Mouse (Mus musculus) forebrain, postnatal 0 days (tissue): ENCODE data around the gene Gm10681. TPM values are rescaled to one million over a fixed set of nuclear protein-coding genes. Genes with fewer than 3 reads are reported as not detected.
"Not testable (repeated sequence)": the region's sequence is repeated elsewhere in the genome, so short reads cannot be mapped to it uniquely, and the experiment has no call there.

Experiments
- ATAC-seq: fragments of 200-750 bp; cut with Nextera tagmentation; 2 replicates; pipeline ENCODE4 v1.8.0; 2017; ENCODE audit warnings: mild to moderate bottlenecking, moderate library complexity
- DNase-seq: peaks from one replicate; pipeline ENCODE4 v3.0.0-alpha.2; 2015
- H3K27ac ChIP-seq: fragments of 300-500 bp; sonication (generic); 2 replicates; pipeline ENCODE4 v1.5.1; 2014; ENCODE audit warnings: low read depth, mild to moderate bottlenecking, antibody characterized with exemption, low read length, moderate library complexity, mixed read lengths
- H3K27me3 ChIP-seq: fragments of 300-500 bp; sonication (generic); 2 replicates; pipeline ENCODE4 v1.6.1; 2014; ENCODE audit warnings: mild to moderate bottlenecking, low read length, mixed read lengths; ENCODE audit not compliant: insufficient read depth
- H3K36me3 ChIP-seq: fragments of 300-500 bp; sonication (generic); 2 replicates; pipeline ENCODE4 v1.6.1; 2014; ENCODE audit warnings: mild to moderate bottlenecking, moderate library complexity; ENCODE audit not compliant: insufficient read depth
- H3K4me1 ChIP-seq: fragments of 300-500 bp; sonication (generic); 2 replicates; pipeline ENCODE4 v1.6.1; 2014; ENCODE audit warnings: antibody characterized with exemption; ENCODE audit not compliant: insufficient read depth
- H3K4me2 ChIP-seq: fragments of 300-500 bp; sonication (generic); 2 replicates; pipeline ENCODE4 v1.6.1; 2014; ENCODE audit warnings: low read depth, mild to moderate bottlenecking, moderate library complexity
- H3K4me3 ChIP-seq: fragments of 300-500 bp; sonication (generic); 2 replicates; pipeline ENCODE4 v1.5.1; 2014; ENCODE audit warnings: low read depth, low read length, mixed read lengths
- H3K9ac ChIP-seq: fragments of 300-500 bp; sonication (generic); 2 replicates; pipeline ENCODE4 v1.6.1; 2014; ENCODE audit warnings: mild to moderate bottlenecking
- H3K9me3 ChIP-seq: fragments of 300-500 bp; sonication (generic); 2 replicates; pipeline ENCODE4 v1.6.1; 2016; ENCODE audit warnings: low read length
- CTCF ChIP-seq: sonication (generic); IDR thresholded peaks from 2 replicates; pipeline ENCODE4 v1.5.1; 2016; ENCODE audit warnings: antibody characterized with exemption, control low read depth, low read depth
- WGBS: fragments of 180-500 bp; shearing (Covaris S2); extraction: QIAGEN DNeasy Blood & Tissue Kit; methylation state at CpG from one replicate; pipeline ENCODE4 v1.1.7; 2014; 5-methylcytosine and 5-hydroxymethylcytosine counted together
- polyA plus RNA-seq: library from polyadenylated mRNA; unstranded; fragments of >200 nt; fragmentation: Nextera tagmentation; extraction: Ambion mirVana; gene quantifications from 2 replicates; pipeline ENCODE4 v1.2.1, GENCODE M21; 2015
- total RNA-seq: library from RNA; depleted of rRNA; stranded (reverse); fragments of >200 nt; gene quantifications from 2 replicates; pipeline ENCODE4 v1.2.3, GENCODE M21; 2014; rRNA removed

Gene Gm10681
- total RNA-seq (not detected in 2 replicates), polyA plus RNA-seq (not detected in 2 replicates)

- H3K27ac ChIP-seq = no peak within 1 kb of the TSS
- no peak within 1 kb of the TSS for H3K9ac ChIP-seq
- no peak within 1 kb of the TSS for H3K4me2 ChIP-seq
- H3K36me3 ChIP-seq = no peaks in the 10 kb centered on the region
- TF ChIP-seq CTCF = no peak
- no peaks in the 10 kb centered on the region for H3K4me1 ChIP-seq
- no peak within 1 kb of the TSS for H3K4me3 ChIP-seq
- ATAC-seq (no peak), DNase-seq (no peak)
- H3K27me3 ChIP-seq = no peaks in the 10 kb centered on the region
- no peaks in the 10 kb centered on the region for H3K9me3 ChIP-seq
These were observed at the start of gene Gm10681 for GRCm38 (mm10) chr3:98588707-98589106. TSS of gene Gm10681 (minus strand) at chr3:98588807.

GRCm38 (mm10) chr3:98635145-98635544 is 46.5 kb upstream of the Gm10681 start:
- TF ChIP-seq CTCF = no peak

GRCm38 (mm10) chr3:98630152-98630551 is 41.5 kb upstream of the Gm10681 start, which contains the start of gene Hsd3b5:
TSS of gene Hsd3b5 (minus strand) at chr3:98630252.
- Histone ChIP-seq H3K27ac (no peak within 1 kb of the TSS), H3K4me2 (no peak within 1 kb of the TSS), H3K4me1 (no peaks in the 10 kb centered on the region), H3K36me3 (no peaks in the 10 kb centered on the region), H3K9ac (no peak within 1 kb of the TSS), H3K9me3 (no peaks in the 10 kb centered on the region), H3K27me3 (no peaks in the 10 kb centered on the region), H3K4me3 (no peak within 1 kb of the TSS)
- no peak for TF ChIP-seq CTCF
- ATAC-seq (no peak), DNase-seq (no peak)

More at GRCm38 (mm10) chr3:98635145-98635544, 46.5 kb upstream of the Gm10681 start:
- DNase-seq = no peak
- no peak overlapping the region for H3K4me3 ChIP-seq
- H3K9ac ChIP-seq = no peak overlapping the region
- no peaks in the 10 kb centered on the region for H3K9me3 ChIP-seq
- WGBS = 77% methylated on average over 1 of the region's 1 CpGs
- H3K36me3 ChIP-seq = no peaks in the 10 kb centered on the region
- H3K27ac ChIP-seq = no peak overlapping the region
- H3K27me3 ChIP-seq = no peaks in the 10 kb centered on the region
- no peak overlapping the region for H3K4me2 ChIP-seq
- no peak for ATAC-seq
- no peaks in the 10 kb centered on the region for H3K4me1 ChIP-seq

- no peak for ATAC-seq
- Histone ChIP-seq H3K4me1 (no peaks in the 10 kb centered on the region), H3K4me3 (no peak overlapping the region), H3K36me3 (no peaks in the 10 kb centered on the region), H3K9ac (no peak overlapping the region), H3K4me2 (no peak overlapping the region), H3K9me3 (no peaks in the 10 kb centered on the region), H3K27ac (no peak overlapping the region), H3K27me3 (no peaks in the 10 kb centered on the region)
- 81% methylated on average over 3 of the region's 3 CpGs for WGBS
- no peak for TF ChIP-seq CTCF
- DNase-seq = no peak
These were observed 41.0 kb upstream of the Gm10681 start for GRCm38 (mm10) chr3:98629633-98630032.

GRCm38 (mm10) chr3:98616786-98617185 is 28.2 kb upstream of the Gm10681 start:
- not testable (repeated sequence) for DNase-seq, ATAC-seq, H3K27me3 ChIP-seq, H3K4me2 ChIP-seq, H3K36me3 ChIP-seq, H3K4me1 ChIP-seq, H3K9ac ChIP-seq, H3K4me3 ChIP-seq, H3K27ac ChIP-seq, H3K9me3 ChIP-seq
- 70% methylated on average over 1 of the region's 1 CpGs for WGBS

- H3K4me1 ChIP-seq, H3K9me3 ChIP-seq, H3K4me3 ChIP-seq, H3K27me3 ChIP-seq, H3K9ac ChIP-seq, H3K4me2 ChIP-seq, H3K36me3 ChIP-seq, H3K27ac ChIP-seq, DNase-seq: not testable (repeated sequence)
- 42% methylated on average over 2 of the region's 2 CpGs for WGBS
- ATAC-seq = peak; percentile 48
- peak; percentile 34 for TF ChIP-seq CTCF
These were observed 27.6 kb upstream of the Gm10681 start for GRCm38 (mm10) chr3:98616244-98616643.

- not testable (repeated sequence) for H3K4me2 ChIP-seq, H3K4me3 ChIP-seq, H3K9ac ChIP-seq, H3K9me3 ChIP-seq, H3K4me1 ChIP-seq, DNase-seq, H3K27ac ChIP-seq, H3K27me3 ChIP-seq, ATAC-seq, H3K36me3 ChIP-seq
- WGBS = 73% methylated on average over 2 of the region's 2 CpGs
These were observed 25.9 kb upstream of the Gm10681 start for GRCm38 (mm10) chr3:98614406-98614927.

- no peak for TF ChIP-seq CTCF
- ATAC-seq (no peak), DNase-seq (no peak)
- no peak overlapping the region for H3K4me2 ChIP-seq
- H3K4me3 ChIP-seq = no peak overlapping the region
- no peaks in the 10 kb centered on the region for H3K4me1 ChIP-seq
- no peaks in the 10 kb centered on the region for H3K27me3 ChIP-seq
- no peak overlapping the region for H3K9ac ChIP-seq
- no peaks in the 10 kb centered on the region for H3K9me3 ChIP-seq
- H3K27ac ChIP-seq = no peak overlapping the region
- H3K36me3 ChIP-seq = no peaks in the 10 kb centered on the region
These were observed 25.4 kb upstream of the Gm10681 start for GRCm38 (mm10) chr3:98613963-98614362.

GRCm38 (mm10) chr3:98613540-98613939 is 24.9 kb upstream of the Gm10681 start:
- H3K36me3 ChIP-seq, H3K4me3 ChIP-seq, H3K4me2 ChIP-seq, H3K9me3 ChIP-seq, ATAC-seq, H3K4me1 ChIP-seq, H3K27me3 ChIP-seq, DNase-seq, H3K9ac ChIP-seq, H3K27ac ChIP-seq: not testable (repeated sequence)
